In the genomic region with DNA sequence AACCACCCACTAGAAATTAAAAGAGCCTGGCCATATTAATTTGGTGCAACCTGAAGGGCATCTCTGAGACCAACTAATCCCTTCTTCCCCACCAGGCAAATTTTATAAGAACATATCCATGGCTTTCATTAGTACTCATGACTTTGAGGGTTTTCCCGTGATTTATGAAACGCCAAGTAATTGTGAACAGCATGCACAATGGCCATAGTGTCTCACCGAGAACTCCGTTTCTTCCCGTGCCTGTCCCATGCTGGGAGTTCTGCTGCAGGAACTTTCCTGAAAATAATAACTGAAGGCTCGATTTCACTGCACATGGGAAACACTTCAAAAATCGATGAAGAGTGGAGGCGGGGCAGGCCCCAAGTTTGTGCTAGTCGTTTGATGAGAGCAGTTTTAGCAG, we compare ENCODE assay signal across 26 mouse cellular contexts.
"Had no signal": no experiment of that assay in that cellular context is flagged by ENCODE, and none has a peak within 500 bp of the region (broad histone marks: within the 10 kb centered on the region; RNA-seq: fewer than 3 reads in every experiment).

No protein-coding gene starts in this region.

- H3K27ac ChIP-seq: heart, embryonic 13.5 days; heart, embryonic 15.5 days; hindbrain, embryonic 13.5 days; hindbrain, embryonic 15.5 days; hindbrain, postnatal 0 days; intestine, embryonic 15.5 days; layer of hippocampus, adult 2 months; left cerebral cortex, adult 2 months; liver, embryonic 13.5 days; liver, embryonic 15.5 days had no signal

- H3K4me2 ChIP-seq: heart, embryonic 11.5 days; heart, embryonic 13.5 days; heart, embryonic 15.5 days; hindbrain, embryonic 13.5 days; hindbrain, embryonic 15.5 days; intestine, embryonic 15.5 days; liver, embryonic 11.5 days; liver, embryonic 13.5 days; liver, embryonic 15.5 days had no signal

- ATAC-seq: forebrain, postnatal 0 days; hindbrain, postnatal 0 days; inflammation-experienced regulatory T-cells, adult 6 months; intestine, embryonic 15.5 days; intestine, postnatal 0 days had no signal

- H3K9ac ChIP-seq: forebrain, postnatal 0 days; heart, embryonic 13.5 days; heart, embryonic 15.5 days; hindbrain, embryonic 15.5 days; intestine, embryonic 15.5 days; liver, embryonic 13.5 days; liver, embryonic 15.5 days had no signal

- DNase-seq: forebrain, postnatal 0 days; gastrocnemius, postnatal 10 days; gastrocnemius, postnatal 25 days; heart, adult 18-20 months; heart, postnatal 14 days; heart, postnatal 36 days; kidney, adult 18-20 months; kidney, adult 8-10 months; kidney, postnatal 10 days; kidney, postnatal 25 days; kidney, postnatal 4 days; liver; liver, embryonic 13.5 days had no signal

- H3K4me3 ChIP-seq: heart, embryonic 13.5 days; heart, embryonic 15.5 days; hindbrain, embryonic 13.5 days; hindbrain, embryonic 15.5 days; intestine, embryonic 15.5 days; layer of hippocampus, adult 2 months; left cerebral cortex, adult 2 months; liver, embryonic 13.5 days; liver, embryonic 15.5 days had no signal

- H3K4me1 ChIP-seq: heart, embryonic 13.5 days; heart, embryonic 15.5 days; liver, embryonic 13.5 days; liver, embryonic 15.5 days had no signal

- H3K27me3 ChIP-seq: hindbrain, embryonic 13.5 days; hindbrain, embryonic 15.5 days; intestine, embryonic 15.5 days; liver, embryonic 13.5 days; liver, embryonic 15.5 days had no signal

- H3K9me3 ChIP-seq: heart, embryonic 13.5 days; heart, embryonic 15.5 days; hindbrain, embryonic 13.5 days; hindbrain, embryonic 15.5 days; intestine, embryonic 15.5 days; liver, embryonic 13.5 days; liver, embryonic 15.5 days had no signal

- H3K36me3 ChIP-seq: heart, embryonic 13.5 days; heart, embryonic 15.5 days; hindbrain, embryonic 13.5 days; hindbrain, embryonic 15.5 days; intestine, embryonic 15.5 days; liver, embryonic 13.5 days; liver, embryonic 15.5 days had no signal
